Comparison of ENCODE assay signal across 21 mouse cellular contexts in the genomic region with DNA sequence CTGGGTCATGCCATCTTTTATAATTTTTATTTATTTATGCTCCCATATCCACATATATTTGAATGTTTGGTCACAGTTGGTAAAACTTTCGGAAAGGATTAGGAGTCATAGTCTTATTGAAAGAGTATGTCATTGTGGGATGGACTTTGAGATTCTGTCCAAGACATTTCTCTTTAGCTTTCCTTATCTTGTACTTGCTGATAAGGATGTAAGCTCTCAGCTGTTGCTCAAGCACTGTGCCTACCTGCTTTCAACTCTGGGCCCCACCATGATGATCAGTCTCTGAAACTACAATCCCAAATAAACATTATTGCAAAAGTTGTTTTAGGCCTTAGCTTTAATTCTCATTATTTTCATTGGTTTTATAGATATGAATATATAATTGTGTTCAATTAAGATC.
A peak's percentile ranks its signal among the peaks of the same experiment; 100 is the strongest.
DNase-seq lines count a peak whose midpoint lies in the region; ATAC-seq and TF ChIP-seq lines count a peak whose summit lies in the region.
"Had no signal": no experiment of that assay in that cellular context is flagged by ENCODE, and none has a peak within 500 bp of the region (broad histone marks: within the 10 kb centered on the region; RNA-seq: fewer than 3 reads in every experiment).

No protein-coding gene starts in this region.

- no peaks in the 10 kb centered on the region for H3K4me1 ChIP-seq in intestine, embryonic 15.5 days (replicated peaks)
- H3K4me1 ChIP-seq in intestine, embryonic 16.5 days (ENCODE audit: control insufficient read depth, insufficient read depth, low read length) = no peaks in the 10 kb centered on the region
- H3K4me1 ChIP-seq in intestine, postnatal 0 days (replicated peaks; ENCODE audit: control insufficient read depth, insufficient read depth, low read length) = no peaks in the 10 kb centered on the region
- no peaks in the 10 kb centered on the region for H3K4me1 ChIP-seq in embryonic facial prominence, embryonic 10.5 days
- no peaks in the 10 kb centered on the region for H3K4me1 ChIP-seq in kidney, embryonic 16.5 days (ENCODE audit: insufficient read depth, low read length)

- H3K27me3 ChIP-seq in intestine, embryonic 15.5 days (replicated peaks) = no peaks in the 10 kb centered on the region
- no peaks in the 10 kb centered on the region for H3K27me3 ChIP-seq in intestine, embryonic 16.5 days (replicated peaks; ENCODE audit: control insufficient read depth, insufficient read depth, low read length)
- no peaks in the 10 kb centered on the region for H3K27me3 ChIP-seq in intestine, postnatal 0 days (replicated peaks; ENCODE audit: control insufficient read depth, insufficient read depth, low read length)
- no peaks in the 10 kb centered on the region for H3K27me3 ChIP-seq in embryonic facial prominence, embryonic 10.5 days (replicated peaks; ENCODE audit: low read depth, poor library complexity, severe bottlenecking)
- no peaks in the 10 kb centered on the region for H3K27me3 ChIP-seq in kidney, embryonic 16.5 days (ENCODE audit: insufficient read depth, low read length)
- H3K27me3 ChIP-seq: CH12.LX, Patski had no signal

- ATAC-seq in intestine, embryonic 15.5 days = peak; percentile 86
- ATAC-seq in intestine, embryonic 16.5 days = peak; percentile 94
- ATAC-seq in intestine, postnatal 0 days = peak; percentile 82
- ATAC-seq in frontal cortex, adult (ENCODE audit: low TSS enrichment) = no peak
- ATAC-seq in kidney, embryonic 16.5 days (ENCODE audit: low FRiP score, low TSS enrichment) = no peak
- ATAC-seq: activated CD4-positive, CD25-positive, alpha-beta regulatory T cell, adult 4 months; CD4-positive, CD25-positive, alpha-beta regulatory T cell, adult 4 months; Patski had no signal

- H3K4me3 ChIP-seq in intestine, embryonic 15.5 days (replicated peaks) = no peak overlapping the region
- no peak overlapping the region for H3K4me3 ChIP-seq in intestine, embryonic 16.5 days (ENCODE audit: low read length)
- H3K4me3 ChIP-seq in intestine, postnatal 0 days (ENCODE audit: low read depth, low read length) = no peak overlapping the region
- no peak overlapping the region for H3K4me3 ChIP-seq in embryonic facial prominence, embryonic 10.5 days
- H3K4me3 ChIP-seq in kidney, embryonic 16.5 days (ENCODE audit: low read length) = no peak overlapping the region

- no peaks in the 10 kb centered on the region for H3K9me3 ChIP-seq in intestine, embryonic 15.5 days
- no peaks in the 10 kb centered on the region for H3K9me3 ChIP-seq in intestine, embryonic 16.5 days (ENCODE audit: control insufficient read depth, low read length)
- H3K9me3 ChIP-seq in intestine, postnatal 0 days (ENCODE audit: control insufficient read depth) = no peaks in the 10 kb centered on the region
- H3K9me3 ChIP-seq in embryonic facial prominence, embryonic 10.5 days = no peaks in the 10 kb centered on the region
- H3K9me3 ChIP-seq in kidney, embryonic 16.5 days (ENCODE audit: low read length) = no peaks in the 10 kb centered on the region

- H3K9ac ChIP-seq in intestine, embryonic 15.5 days = no peak overlapping the region
- H3K9ac ChIP-seq in intestine, embryonic 16.5 days (ENCODE audit: low read depth, low read length) = no peak overlapping the region
- no peak overlapping the region for H3K9ac ChIP-seq in intestine, postnatal 0 days (ENCODE audit: low read depth, low read length)
- no peak overlapping the region for H3K9ac ChIP-seq in kidney, embryonic 16.5 days (replicated peaks; ENCODE audit: low read length)

- DNase-seq in embryonic facial prominence, embryonic 10.5 days (ENCODE audit: low spot score) = no peak
- DNase-seq: adrenal gland, adult 2 months; adrenal gland, adult 8-10 months; adrenal gland, postnatal 10 days; adrenal gland, postnatal 14 days; adrenal gland, postnatal 25 days; adrenal gland, postnatal 36 days; B cell, adult 2 months; cerebellum, adult 11 months; cerebellum, adult 11-12 months; cerebellum, adult 18-20 months had no signal

- no peak for TF ChIP-seq CTCF in intestine, postnatal 0 days (IDR thresholded peaks at IDR 0.05; ENCODE audit: low read depth)

- no peak overlapping the region for H3K27ac ChIP-seq in intestine, embryonic 15.5 days
- H3K27ac ChIP-seq in intestine, embryonic 16.5 days (ENCODE audit: low read length) = no peak overlapping the region
- no peak overlapping the region for H3K27ac ChIP-seq in intestine, postnatal 0 days (ENCODE audit: low read depth, low read length)
- H3K27ac ChIP-seq in embryonic facial prominence, embryonic 10.5 days (replicated peaks) = no peak overlapping the region
- no peak overlapping the region for H3K27ac ChIP-seq in kidney, embryonic 16.5 days (ENCODE audit: low read length)

- 81% methylated on average over 1 of the region's 1 CpGs for WGBS in intestine, embryonic 15.5 days
- WGBS in intestine, embryonic 16.5 days = 74% methylated on average over 1 of the region's 1 CpGs
- 46% methylated on average over 1 of the region's 1 CpGs for WGBS in intestine, postnatal 0 days
- 98% methylated on average over 1 of the region's 1 CpGs for WGBS in embryonic facial prominence, embryonic 10.5 days
- WGBS in kidney, embryonic 16.5 days = 91% methylated on average over 1 of the region's 1 CpGs

- no peak overlapping the region for H3K4me2 ChIP-seq in intestine, embryonic 15.5 days (replicated peaks)
- H3K4me2 ChIP-seq in intestine, embryonic 16.5 days (ENCODE audit: low read depth, low read length) = no peak overlapping the region
- no peak overlapping the region for H3K4me2 ChIP-seq in intestine, postnatal 0 days (replicated peaks; ENCODE audit: low read depth)
- no peak overlapping the region for H3K4me2 ChIP-seq in kidney, embryonic 16.5 days (replicated peaks; ENCODE audit: low read depth, low read length)

- no peaks in the 10 kb centered on the region for H3K36me3 ChIP-seq in intestine, embryonic 15.5 days
- H3K36me3 ChIP-seq in intestine, embryonic 16.5 days (ENCODE audit: control insufficient read depth, insufficient read depth, low read length) = no peaks in the 10 kb centered on the region
- no peaks in the 10 kb centered on the region for H3K36me3 ChIP-seq in intestine, postnatal 0 days (ENCODE audit: control insufficient read depth, insufficient read depth)
- H3K36me3 ChIP-seq in embryonic facial prominence, embryonic 10.5 days (replicated peaks) = no peaks in the 10 kb centered on the region
- H3K36me3 ChIP-seq in kidney, embryonic 16.5 days (ENCODE audit: insufficient read depth, low read length) = no peaks in the 10 kb centered on the region
- H3K36me3 ChIP-seq: G1E had no signal

Comparison
In these comparisons a context has a peak if more than half of its experiments do, and no peak if none do; other contexts are left out.
1. ATAC-seq: peak in intestine, embryonic 15.5 days (single experiment), intestine, embryonic 16.5 days (single experiment) and intestine, postnatal 0 days (single experiment); none in frontal cortex, adult (single experiment) and kidney, embryonic 16.5 days (single experiment).